Mouse (Mus musculus) CH12.LX (cell line): ENCODE measurements at regions not wholly inside any gene's neighbourhood (a gene's known extent, or its start where the extent isn't known, plus 50 kb on each side); places are given as distances from the start of the nearest gene placed in this dataset.

ENCODE experiments used
- DNase-seq: peaks from one replicate; pipeline ENCODE4 v3.0.0-alpha.2; 2013; ENCODE audit errors: extremely low read depth
- H3K27ac ChIP-seq: 2 replicates; pipeline ENCODE4 v1.5.1; 2012; ENCODE audit warnings: low read depth, mild to moderate bottlenecking, control low read depth, moderate library complexity; ENCODE audit not compliant: insufficient read depth
- H3K27me3 ChIP-seq: replicated peaks from 2 replicates; pipeline ENCODE3; 2012; ENCODE audit warnings: inconsistent platforms
- H3K36me3 ChIP-seq, 2 experiments: replicated peaks in 1 of 2; 2 replicates each; pipeline versions ENCODE3 to v1.6.1; 2012; ENCODE audit warnings: inconsistent platforms in 1 of 2, low read length in 1 of 2, mild to moderate bottlenecking in 1 of 2, mixed read lengths in 1 of 2, moderate library complexity in 1 of 2; ENCODE audit not compliant: control insufficient read depth in 1 of 2, insufficient read depth in 1 of 2
- H3K4me1 ChIP-seq, 2 experiments: 2 replicates each; pipeline ENCODE4 v1.6.1; 2012; ENCODE audit warnings: inconsistent platforms in 1 of 2, moderate library complexity in 1 of 2; ENCODE audit not compliant: insufficient read depth in 2 of 2, control insufficient read depth in 1 of 2
- H3K4me2 ChIP-seq: 2 replicates; pipeline ENCODE4 v1.6.1; 2012; ENCODE audit warnings: low read depth, mild to moderate bottlenecking, control low read depth; ENCODE audit not compliant: poor library complexity, insufficient read depth, severe bottlenecking
- H3K4me3 ChIP-seq, 3 experiments: fragments of 150-350 bp in 1 of 3; sonication (generic) in 1 of 3; replicated peaks in 1 of 3; 2 replicates each; pipeline versions ENCODE3 to v1.5.1; 2011 to 2012; ENCODE audit warnings: low read depth in 2 of 3, low read length in 2 of 3, mild to moderate bottlenecking in 2 of 3, moderate library complexity in 2 of 3, control low read depth in 1 of 3, improper control_type of control experiment in 1 of 3, inconsistent platforms in 1 of 3, mixed read lengths in 1 of 3; ENCODE audit not compliant: poor library complexity in 1 of 3
- H3K79me2 ChIP-seq: replicated peaks from 2 replicates; pipeline ENCODE4 v1.6.1; 2012; ENCODE audit warnings: mild to moderate bottlenecking, moderate library complexity; ENCODE audit not compliant: control insufficient read depth, poor library complexity, insufficient read depth, severe bottlenecking; ENCODE audit errors: extremely low read depth
- H3K9ac ChIP-seq: 2 replicates; pipeline ENCODE4 v1.6.1; 2012; ENCODE audit warnings: low read depth, mild to moderate bottlenecking, control low read depth, moderate library complexity; ENCODE audit not compliant: insufficient read depth
- H3K9me3 ChIP-seq: replicated peaks from 2 replicates; pipeline ENCODE3; 2012; ENCODE audit warnings: low read length, inconsistent platforms, mixed read lengths
- CHD1 ChIP-seq: IDR thresholded peaks from 2 replicates; pipeline ENCODE4 v1.6.1; 2012; ENCODE audit warnings: low read depth, low read length, improper control_type of control experiment, inconsistent platforms
- CHD2 ChIP-seq: IDR thresholded peaks from 2 replicates; pipeline ENCODE4 v1.6.1; 2011; ENCODE audit warnings: low read length, improper control_type of control experiment
- E2F4 ChIP-seq: IDR thresholded peaks from 2 replicates; pipeline ENCODE4 v1.6.1; 2011; ENCODE audit warnings: low read depth, low read length, improper control_type of control experiment; ENCODE audit not compliant: insufficient replicate concordance
- ELF1 ChIP-seq: IDR thresholded peaks from 2 replicates; pipeline ENCODE4 v1.6.1; 2014; ENCODE audit warnings: low read depth, mild to moderate bottlenecking, inconsistent platforms, low read length, improper control_type of control experiment
- EP300 ChIP-seq: IDR thresholded peaks from 2 replicates; pipeline ENCODE4 v1.6.1; 2011; ENCODE audit warnings: low read length, improper control_type of control experiment
- GABPA ChIP-seq: IDR thresholded peaks from 2 replicates; pipeline ENCODE4 v1.6.1; 2012; ENCODE audit warnings: low read depth, low read length, improper control_type of control experiment, inconsistent platforms; ENCODE audit not compliant: insufficient replicate concordance
- JUND ChIP-seq: conservative IDR thresholded peaks from 2 replicates; pipeline ENCODE4 v1.6.1; 2011; ENCODE audit warnings: low read depth, low read length, improper control_type of control experiment
- MAX ChIP-seq: IDR thresholded peaks from 2 replicates; pipeline ENCODE4 v1.6.1; 2011; ENCODE audit warnings: low read length, improper control_type of control experiment
- MXI1 ChIP-seq: IDR thresholded peaks from 2 replicates; pipeline ENCODE4 v1.6.1; 2011; ENCODE audit warnings: mild to moderate bottlenecking, low read depth, low read length, improper control_type of control experiment
- NELFE ChIP-seq: IDR thresholded peaks from 2 replicates; pipeline ENCODE4 v1.6.1; 2011; ENCODE audit warnings: low read depth, low read length, improper control_type of control experiment
- NRF1 ChIP-seq: IDR thresholded peaks from 2 replicates; pipeline ENCODE4 v1.6.1; 2014; ENCODE audit warnings: low read depth, mild to moderate bottlenecking, inconsistent platforms, low read length, improper control_type of control experiment, moderate library complexity
- POLR2A ChIP-seq: IDR thresholded peaks from 2 replicates; pipeline ENCODE4 v1.6.1; 2011; ENCODE audit warnings: low read depth, mild to moderate bottlenecking, improper control_type of control experiment, low read length
- POLR2AphosphoS2 ChIP-seq: IDR thresholded peaks from 2 replicates; pipeline ENCODE4 v1.6.1; 2011; ENCODE audit warnings: low read depth, low read length, improper control_type of control experiment
- RAD21 ChIP-seq: IDR thresholded peaks from 2 replicates; pipeline ENCODE4 v1.6.1; 2011; ENCODE audit warnings: low read depth, mild to moderate bottlenecking, low read length, improper control_type of control experiment, moderate library complexity
- SMC3 ChIP-seq: IDR thresholded peaks from 2 replicates; pipeline ENCODE4 v1.6.1; 2011; ENCODE audit warnings: low read depth, low read length, improper control_type of control experiment
- TCF12 ChIP-seq: IDR thresholded peaks from 2 replicates; pipeline ENCODE4 v1.6.1; 2014; ENCODE audit warnings: low read depth, mild to moderate bottlenecking, inconsistent platforms, low read length, improper control_type of control experiment
- ZC3H11A ChIP-seq: IDR thresholded peaks from 2 replicates; pipeline ENCODE4 v1.6.1; 2012; ENCODE audit warnings: low read depth, mild to moderate bottlenecking, inconsistent platforms, low read length, improper control_type of control experiment
- ZKSCAN1 ChIP-seq: IDR thresholded peaks from 2 replicates; pipeline ENCODE4 v1.6.1; 2012; ENCODE audit warnings: low read depth, inconsistent platforms, low read length, improper control_type of control experiment, borderline replicate concordance
- ZMIZ1 ChIP-seq: IDR thresholded peaks from 2 replicates; pipeline ENCODE4 v1.6.1; 2012; ENCODE audit warnings: low read depth, mild to moderate bottlenecking, inconsistent platforms, low read length, improper control_type of control experiment
- ZNF384 ChIP-seq: IDR thresholded peaks from 2 replicates; pipeline ENCODE4 v1.6.1; 2012; ENCODE audit warnings: low read depth, low read length, improper control_type of control experiment, inconsistent platforms
- dilution Hi-C: fragments of 300-500 bp; cut with MboI; formaldehyde crosslinking; loops from 2 replicates; pipeline ENCODE4 v1.14.3; 2020; ENCODE audit warnings: low sequenced_read_pairs; ENCODE audit not compliant: extremely low pct_unique_long_range_greater_than_20kb, extremely low pct_ligation_motif_present
- in situ Hi-C: fragments of 300-500 bp; cut with MboI; formaldehyde crosslinking; loops from 3 replicates; pipeline ENCODE4 v1.14.3; 2019; ENCODE audit warnings: low sequenced_read_pairs, low pct_ligation_motif_present, low pct_unique_long_range_greater_than_20kb, mixed read lengths

DNA sequence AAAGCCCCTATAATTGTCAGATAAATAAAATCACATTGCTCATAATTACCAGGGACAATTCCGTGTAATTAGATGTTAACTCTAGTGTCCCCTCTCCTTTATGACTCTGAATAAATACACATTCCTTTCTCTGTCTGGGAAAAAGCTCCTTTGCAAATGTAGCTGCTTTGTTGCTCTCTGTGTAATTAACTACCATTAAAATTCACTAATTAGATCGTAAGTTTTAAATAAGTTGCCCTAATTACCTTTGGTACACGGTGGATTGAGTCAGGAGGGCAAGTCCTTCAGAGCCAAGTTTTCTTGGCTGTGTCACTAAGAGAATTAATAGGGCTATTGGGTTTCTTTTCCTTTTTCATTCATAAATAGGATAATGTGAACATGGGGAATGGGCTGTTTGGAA lies 834.7 kb downstream of the Tlr4 start:
- no peak for TF ChIP-seq GABPA
- no peak for TF ChIP-seq JUND
- no peak for TF ChIP-seq E2F4
- no peak for TF ChIP-seq ZNF384
- no peak for TF ChIP-seq NRF1
- TF ChIP-seq MAX = no peak
- TF ChIP-seq ZKSCAN1 = no peak
- TF ChIP-seq NELFE = no peak
- TF ChIP-seq ZMIZ1 = no peak
- TF ChIP-seq TCF12 = no peak
- TF ChIP-seq RAD21 = no peak
- TF ChIP-seq ZC3H11A = no peak
- no peak for TF ChIP-seq ELF1
- Histone ChIP-seq H3K27me3 (no peaks in the 10 kb centered on the region), H3K79me2 (no peaks in the 10 kb centered on the region), H3K9ac (no peak overlapping the region), H3K4me1 (no peaks in the 10 kb centered on the region), H3K4me3 (no peak overlapping the region), H3K9me3 (peaks cover 15% of the 10 kb centered on the region), H3K4me2 (no peak overlapping the region), H3K27ac (no peak overlapping the region), H3K36me3 (no peaks in the 10 kb centered on the region)
- in situ Hi-C loops = no loop called here
- dilution Hi-C loops = no loop called here
- DNase-seq = no peak

DNA sequence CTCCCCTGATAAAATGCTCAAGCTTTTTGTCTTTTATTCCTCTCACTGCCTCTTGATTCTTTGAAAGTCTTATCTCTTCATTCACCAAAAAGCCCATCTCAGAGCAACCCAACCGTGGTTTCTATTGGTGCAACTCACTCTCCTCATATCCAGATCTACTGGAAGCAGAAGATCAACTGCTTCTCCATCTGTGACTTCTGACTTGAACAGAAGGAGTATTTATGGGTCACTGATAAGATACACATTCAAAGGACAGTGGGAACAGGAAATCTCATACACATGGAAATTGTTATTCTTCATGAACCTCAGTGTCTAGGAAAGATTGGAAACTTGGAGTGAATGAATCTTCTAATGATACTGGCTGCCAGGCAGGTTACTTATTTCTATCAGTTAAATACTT lies 846.6 kb downstream of the Tlr4 start:
- in situ Hi-C loops = no loop called here
- no peak for DNase-seq
- H3K4me1 ChIP-seq = no peaks in the 10 kb centered on the region
- H3K9ac ChIP-seq = no peak overlapping the region
- dilution Hi-C loops = no loop called here
- H3K36me3 ChIP-seq = no peaks in the 10 kb centered on the region
- no peaks in the 10 kb centered on the region for H3K79me2 ChIP-seq
- H3K9me3 ChIP-seq = peaks cover 16% of the 10 kb centered on the region
- no peak overlapping the region for H3K4me2 ChIP-seq
- no peaks in the 10 kb centered on the region for H3K27me3 ChIP-seq
- H3K27ac ChIP-seq = no peak overlapping the region
- no peak for TF ChIP-seq CHD1
- H3K4me3 ChIP-seq = no peak overlapping the region

DNA sequence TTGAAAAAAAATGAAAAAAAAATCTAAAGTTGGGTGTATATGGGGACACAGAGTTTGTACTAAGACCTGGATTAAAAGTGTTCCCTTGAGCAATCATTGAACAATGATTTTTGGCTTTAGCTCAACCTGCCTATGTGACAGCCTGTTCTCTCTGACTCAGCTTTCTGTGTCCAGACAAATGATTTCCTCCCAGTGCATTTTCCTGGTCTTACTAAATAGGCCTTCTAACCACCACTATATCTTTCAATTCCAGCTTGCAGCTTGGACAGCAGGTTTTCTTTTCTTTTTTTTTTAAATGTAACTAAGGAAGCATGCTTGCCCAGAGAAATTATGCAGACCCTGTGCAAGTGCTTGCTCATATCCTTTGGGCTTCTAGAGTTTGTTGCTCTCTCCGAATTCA lies 850.2 kb downstream of the Tlr4 start:
- TF ChIP-seq CHD2 (no peak), NRF1 (no peak), EP300 (no peak), POLR2A (no peak), MXI1 (no peak), SMC3 (no peak), POLR2AphosphoS2 (no peak)
- in situ Hi-C loops (no loop called here), dilution Hi-C loops (no loop called here)
- Histone ChIP-seq H3K27me3 (no peaks in the 10 kb centered on the region), H3K4me1 (no peaks in the 10 kb centered on the region), H3K4me3 (no peak overlapping the region), H3K9me3 (peaks cover 19% of the 10 kb centered on the region), H3K36me3 (no peaks in the 10 kb centered on the region), H3K79me2 (no peaks in the 10 kb centered on the region), H3K9ac (no peak overlapping the region), H3K27ac (no peak overlapping the region), H3K4me2 (no peak overlapping the region)
- DNase-seq = no peak
